Mouse (Mus musculus) CH12.LX (cell line): ENCODE measurements around the gene Slc23a4.

Experiments
- CTCF ChIP-seq, 2 experiments: IDR thresholded peaks in 1 of 2; conservative IDR thresholded peaks in 1 of 2; 2 replicates each; pipeline ENCODE4 v1.5.1; 2011 to 2012; ENCODE audit warnings: low read depth in 2 of 2, low read length in 2 of 2, improper control_type of control experiment in 1 of 2, inconsistent platforms in 1 of 2, mild to moderate bottlenecking in 1 of 2, moderate library complexity in 1 of 2
- JUND ChIP-seq: conservative IDR thresholded peaks from 2 replicates; pipeline ENCODE4 v1.6.1; 2011; ENCODE audit warnings: low read depth, low read length, improper control_type of control experiment
- MAFK ChIP-seq: IDR thresholded peaks from 2 replicates; pipeline ENCODE4 v1.6.1; 2011; ENCODE audit warnings: low read length, improper control_type of control experiment; ENCODE audit not compliant: insufficient replicate concordance
- POLR2A ChIP-seq: IDR thresholded peaks from 2 replicates; pipeline ENCODE4 v1.6.1; 2011; ENCODE audit warnings: low read depth, mild to moderate bottlenecking, improper control_type of control experiment, low read length

- no peak for TF ChIP-seq JUND
- no peak for TF ChIP-seq CTCF (conservative IDR thresholded peaks at IDR 0.05 in 1 of 2, IDR thresholded peaks at IDR 0.05 in 1 of 2; ENCODE audit: low read depth in 2 of 2, low read length in 2 of 2)
- TF ChIP-seq MAFK = no peak
- no peak for TF ChIP-seq POLR2A
Observed at GRCm38 (mm10) chr6:34987085-34987645, 1.0 kb downstream of the Slc23a4 start.
